Mouse (Mus musculus) midbrain, postnatal 0 days (tissue): ENCODE results near the gene Gm47791. TPM values are rescaled to one million over a fixed set of nuclear protein-coding genes. Genes with fewer than 3 reads are reported as not detected.

Source experiments
- ATAC-seq: fragments of 200-750 bp; cut with Nextera tagmentation; 2 replicates; pipeline ENCODE4 v1.8.0; 2017; ENCODE audit warnings: moderate number of reproducible peaks, mild to moderate bottlenecking, moderate TSS enrichment, moderate library complexity; ENCODE audit not compliant: low FRiP score
- DNase-seq: peaks from one replicate; pipeline ENCODE4 v3.0.0-alpha.2; 2015; ENCODE audit warnings: low spot score
- H3K27ac ChIP-seq: fragments of 300-500 bp; sonication (generic); 2 replicates; pipeline ENCODE4 v1.5.1; 2014; ENCODE audit warnings: low read depth, mild to moderate bottlenecking, low read length, mixed read lengths
- H3K27me3 ChIP-seq: fragments of 300-500 bp; sonication (generic); 2 replicates; pipeline ENCODE4 v1.6.1; 2014; ENCODE audit warnings: low read length, control low read depth, mixed read lengths; ENCODE audit not compliant: insufficient read depth
- H3K36me3 ChIP-seq: fragments of 300-500 bp; sonication (generic); 2 replicates; pipeline ENCODE4 v1.6.1; 2014; ENCODE audit warnings: low read length, control low read depth, mixed read lengths; ENCODE audit not compliant: insufficient read depth
- H3K4me1 ChIP-seq: fragments of 300-500 bp; sonication (generic); 2 replicates; pipeline ENCODE4 v1.6.1; 2014; ENCODE audit warnings: mild to moderate bottlenecking, control low read depth, antibody characterized with exemption, low read length, mixed read lengths; ENCODE audit not compliant: insufficient read depth
- H3K4me2 ChIP-seq: fragments of 300-500 bp; sonication (generic); 2 replicates; pipeline ENCODE4 v1.6.1; 2014; ENCODE audit warnings: low read depth, mild to moderate bottlenecking, low read length, mixed read lengths; ENCODE audit not compliant: poor library complexity, severe bottlenecking
- H3K4me3 ChIP-seq: fragments of 300-500 bp; sonication (generic); 2 replicates; pipeline ENCODE4 v1.5.1; 2014; ENCODE audit warnings: low read depth, mild to moderate bottlenecking, low read length, moderate library complexity
- H3K9ac ChIP-seq: fragments of 300-500 bp; sonication (generic); replicated peaks from 2 replicates; pipeline ENCODE4 v1.6.1; 2014; ENCODE audit warnings: mild to moderate bottlenecking, low read length, moderate library complexity, mixed read lengths; ENCODE audit not compliant: poor library complexity, severe bottlenecking
- H3K9me3 ChIP-seq: fragments of 300-500 bp; sonication (generic); 2 replicates; pipeline ENCODE4 v1.6.1; 2016; ENCODE audit warnings: low read length, control low read depth
- CTCF ChIP-seq: IDR thresholded peaks from 2 replicates; pipeline ENCODE4 v1.5.1; 2016; ENCODE audit warnings: antibody characterized with exemption, mild to moderate bottlenecking
- WGBS: fragments of 180-500 bp; shearing (Covaris S2); extraction: QIAGEN DNeasy Blood & Tissue Kit; methylation state at CpG from one replicate; pipeline ENCODE4 v1.1.7; 2014; 5-methylcytosine and 5-hydroxymethylcytosine counted together
- polyA plus RNA-seq: library from polyadenylated mRNA; unstranded; fragments of >200 nt; fragmentation: Nextera tagmentation; extraction: Ambion mirVana; gene quantifications from 2 replicates; pipeline ENCODE4 v1.2.1, GENCODE M21; 2015
- total RNA-seq: library from RNA; depleted of rRNA; stranded (reverse); fragments of >200 nt; gene quantifications from 2 replicates; pipeline ENCODE4 v1.2.3, GENCODE M21; 2014

The Gm47791 gene
- total and polyA plus RNA-seq, 2 experiments from 2014 or later: not detected

GRCm38 (mm10) chr1:82746408-82746807, 24.6 kb downstream of the Gm47791 start:
- no peak overlapping the region for H3K4me2 ChIP-seq
- no peak for TF ChIP-seq CTCF
- H3K27ac ChIP-seq: no peak overlapping the region
- H3K4me1 ChIP-seq: no peaks in the 10 kb centered on the region
- no peak overlapping the region for H3K9ac ChIP-seq
- H3K9me3 ChIP-seq: no peaks in the 10 kb centered on the region
- DNase-seq (peak; percentile 3), ATAC-seq (no peak)
- H3K27me3 ChIP-seq: no peaks in the 10 kb centered on the region
- 86% methylated on average over 4 of the region's 4 CpGs for WGBS
- H3K36me3 ChIP-seq: peaks cover 15% of the 10 kb centered on the region
- H3K4me3 ChIP-seq: no peak overlapping the region

- no peak for TF ChIP-seq CTCF
- Histone ChIP-seq H3K9ac (no peak overlapping the region), H3K4me3 (no peak overlapping the region), H3K27me3 (no peaks in the 10 kb centered on the region), H3K9me3 (no peaks in the 10 kb centered on the region), H3K36me3 (peaks cover 11% of the 10 kb centered on the region; the same call in 1 of the 2 replicates), H3K27ac (no peak overlapping the region), H3K4me2 (no peak overlapping the region), H3K4me1 (no peaks in the 10 kb centered on the region)
- DNase-seq (no peak), ATAC-seq (no peak)
- WGBS: 91% methylated on average over 3 of the region's 3 CpGs
Observed at GRCm38 (mm10) chr1:82743962-82744361, 27.1 kb downstream of the Gm47791 start.

DNA sequence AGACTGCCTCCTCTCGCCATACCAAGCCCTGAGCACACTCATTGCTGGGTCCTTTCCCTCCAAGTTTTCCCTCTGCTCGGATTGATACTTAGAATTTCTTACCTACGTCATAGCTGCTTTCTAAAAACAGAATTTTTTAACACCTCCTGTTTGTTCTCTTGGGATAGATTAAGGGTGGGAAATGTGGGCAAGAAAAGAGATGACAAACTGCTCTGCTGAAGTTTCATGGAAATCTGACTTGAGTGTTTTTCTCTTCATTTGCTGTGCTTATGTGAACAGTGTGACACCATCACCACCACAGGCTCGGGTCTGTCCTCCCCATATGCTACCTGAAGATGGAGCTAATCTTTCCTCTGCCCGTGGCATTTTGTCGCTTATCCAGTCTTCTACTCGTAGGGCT, 29.5 kb downstream of the Gm47791 start:
- ATAC-seq: no peak
- Histone ChIP-seq H3K9ac (no peak overlapping the region), H3K36me3 (peaks cover 18% of the 10 kb centered on the region; the same call in 1 of the 2 replicates), H3K27me3 (no peaks in the 10 kb centered on the region), H3K27ac (no peak overlapping the region), H3K4me3 (no peak overlapping the region), H3K4me1 (no peaks in the 10 kb centered on the region), H3K9me3 (no peaks in the 10 kb centered on the region), H3K4me2 (no peak overlapping the region)
- DNase-seq: no peak
- 91% methylated on average over 7 of the region's 7 CpGs for WGBS
- TF ChIP-seq CTCF: no peak; the same call in 1 of the 2 replicates

DNA sequence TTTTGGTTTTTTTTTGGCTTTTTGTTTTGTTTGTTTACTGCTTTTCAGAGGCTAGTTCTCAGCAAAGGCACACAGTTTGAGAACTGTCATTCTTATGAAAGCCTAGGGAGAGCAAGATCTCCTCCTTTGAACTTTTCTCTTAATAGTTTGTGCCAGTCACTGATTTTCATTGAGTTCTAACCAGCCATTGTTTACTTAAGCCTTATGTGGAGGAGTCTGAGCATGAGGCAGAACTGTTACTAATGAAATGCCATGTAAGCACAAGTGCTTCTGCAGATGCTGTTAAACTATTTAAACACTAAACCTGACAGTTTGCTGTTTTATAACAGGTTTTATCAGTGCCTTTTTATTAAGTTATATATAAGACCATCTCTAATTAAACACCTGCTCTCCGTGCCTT, 33.0 kb downstream of the Gm47791 start:
- ATAC-seq: no peak
- H3K27me3 ChIP-seq: no peaks in the 10 kb centered on the region
- H3K36me3 ChIP-seq: peaks cover 27% of the 10 kb centered on the region; the same call in 1 of the 2 replicates
- no peak for TF ChIP-seq CTCF
- H3K4me2 ChIP-seq: no peak overlapping the region
- no peaks in the 10 kb centered on the region for H3K4me1 ChIP-seq
- no peak overlapping the region for H3K27ac ChIP-seq
- no peak overlapping the region for H3K9ac ChIP-seq
- no peak overlapping the region for H3K4me3 ChIP-seq
- DNase-seq: no peak
- no peaks in the 10 kb centered on the region for H3K9me3 ChIP-seq
- 94% methylated on average over 1 of the region's 1 CpGs for WGBS

DNA sequence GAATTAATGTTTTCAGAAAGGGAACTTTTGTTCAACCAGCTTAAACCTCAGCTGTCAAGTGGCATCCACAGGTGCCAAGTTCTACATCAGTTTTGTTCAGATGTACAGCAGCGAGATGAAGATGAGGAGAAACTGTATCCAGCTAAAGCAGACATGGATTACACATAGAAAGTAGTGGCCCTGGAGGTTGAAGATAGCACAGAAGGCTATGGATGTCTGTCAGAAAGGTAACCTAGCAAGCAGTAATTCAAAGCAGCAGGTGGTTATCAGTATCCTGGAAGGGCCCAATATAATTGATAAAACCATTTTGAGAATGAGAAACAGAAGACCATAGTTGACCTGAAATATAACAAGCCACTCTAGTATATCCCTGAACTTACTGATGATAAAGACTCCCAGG, 37.7 kb downstream of the Gm47791 start:
- H3K36me3 ChIP-seq: peaks cover 52% of the 10 kb centered on the region; the same call in 1 of the 2 replicates
- TF ChIP-seq CTCF: no peak
- no peak for DNase-seq
- no peak overlapping the region for H3K27ac ChIP-seq
- H3K4me1 ChIP-seq: no peaks in the 10 kb centered on the region
- WGBS: 94% methylated on average over 1 of the region's 1 CpGs
- no peak for ATAC-seq
- H3K9me3 ChIP-seq: no peaks in the 10 kb centered on the region
- H3K4me3 ChIP-seq: no peak overlapping the region
- H3K27me3 ChIP-seq: no peaks in the 10 kb centered on the region
- H3K4me2 ChIP-seq: no peak overlapping the region
- no peak overlapping the region for H3K9ac ChIP-seq

- DNase-seq: no peak
- ATAC-seq: no peak
- H3K9me3 ChIP-seq: no peaks in the 10 kb centered on the region
- H3K4me3 ChIP-seq: no peak overlapping the region
- WGBS: 95% methylated on average over 5 of the region's 5 CpGs
- H3K27ac ChIP-seq: no peak overlapping the region
- H3K4me2 ChIP-seq: no peak overlapping the region
- no peak for TF ChIP-seq CTCF
- H3K9ac ChIP-seq: no peak overlapping the region
- peaks cover 8% of the 10 kb centered on the region for H3K27me3 ChIP-seq
- no peaks in the 10 kb centered on the region; the same call in 1 of the 2 replicates for H3K4me1 ChIP-seq
- peaks cover 26% of the 10 kb centered on the region; the same call in 1 of the 2 replicates for H3K36me3 ChIP-seq
Observed at GRCm38 (mm10) chr1:82726482-82726881, 44.6 kb downstream of the Gm47791 start.
